Mouse (Mus musculus) left cerebral cortex, postnatal 4 days (tissue): ENCODE data around the gene Gm5431. TPM values are rescaled to one million over a fixed set of nuclear protein-coding genes. Genes with fewer than 3 reads are reported as not detected.
A peak's percentile ranks its signal among the peaks of the same experiment; 100 is the strongest.
"Not testable (repeated sequence)": the region's sequence is repeated elsewhere in the genome, so short reads cannot be mapped to it uniquely, and the experiment has no call there.

Experiments
- DNase-seq: peaks from one replicate; pipeline ENCODE4 v3.0.0-alpha.2; 2022
- intact Hi-C: fragments of 180-260 bp; cut with DNase I; formaldehyde crosslinking; loops from one replicate; pipeline ENCODE4 v1.15.1; 2025
- total RNA-seq, 2 experiments: library from RNA; stranded (reverse); gene quantifications; 2 replicates each; pipeline ENCODE4 v1.2.3; 2021

Gene Gm5431
- total RNA-seq, 2 experiments from 2014 or later, result 0.22 TPM; not detected in 1

DNA sequence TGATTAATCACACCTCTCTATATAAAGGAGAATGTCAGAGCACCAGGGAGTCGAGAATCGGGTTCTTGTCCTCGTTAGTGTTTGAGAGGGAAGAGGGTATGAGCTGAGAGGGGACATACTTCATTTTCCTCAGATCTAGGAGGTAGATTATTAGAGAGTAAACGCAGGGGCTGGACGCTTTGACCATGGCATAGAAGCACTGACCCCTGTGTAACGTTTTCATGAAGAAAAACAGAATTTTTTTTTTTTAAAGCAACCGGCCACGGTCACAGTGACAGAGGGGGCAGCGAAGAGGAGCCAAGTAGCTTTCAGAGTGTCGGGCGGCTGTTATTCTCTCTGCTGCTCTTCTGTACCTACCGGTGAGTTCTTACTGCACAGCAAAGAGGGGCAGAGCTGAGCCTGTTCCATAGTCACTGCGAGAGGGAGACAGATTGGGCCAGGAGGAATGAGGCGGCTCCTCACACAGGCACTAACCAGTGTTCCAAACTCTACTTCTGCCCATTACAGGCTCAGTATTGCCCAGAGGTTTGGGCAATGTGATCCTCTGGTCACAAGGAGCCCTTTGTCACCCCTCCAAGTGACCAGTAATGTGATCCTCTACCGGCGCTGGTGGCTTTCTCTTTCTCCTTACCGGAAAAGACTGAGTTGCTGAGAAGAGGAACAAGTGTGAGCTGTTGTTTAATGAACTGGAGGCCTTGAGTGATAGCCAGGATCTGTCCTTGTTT is 30.0 kb downstream of the Gm5431 start:
- DNase-seq, result peak; percentile 9
- intact Hi-C loops, result loop anchor here (5.0 kb wide), 2 partner anchors 230 to 395 kb away; no protein-coding TSS in a partner anchor

GRCm38 (mm10) chr11:48871201-48871772 is 30.7 kb downstream of the Gm5431 start, which contains the start of gene Irgm1:
Gene Irgm1 (minus strand): TSS chr11:48871683.
- DNase-seq, result peak; percentile 41
- intact Hi-C loops, result loop anchor here (5.0 kb wide), 2 partner anchors 231 to 396 kb away; no protein-coding TSS in a partner anchor

GRCm38 (mm10) chr11:48870781-48871180 is 31.2 kb downstream of the Gm5431 start:
- intact Hi-C loops, result loop anchor here (5.0 kb wide), 2 partner anchors 232 to 397 kb away; no protein-coding TSS in a partner anchor
- DNase-seq, result no peak

DNA sequence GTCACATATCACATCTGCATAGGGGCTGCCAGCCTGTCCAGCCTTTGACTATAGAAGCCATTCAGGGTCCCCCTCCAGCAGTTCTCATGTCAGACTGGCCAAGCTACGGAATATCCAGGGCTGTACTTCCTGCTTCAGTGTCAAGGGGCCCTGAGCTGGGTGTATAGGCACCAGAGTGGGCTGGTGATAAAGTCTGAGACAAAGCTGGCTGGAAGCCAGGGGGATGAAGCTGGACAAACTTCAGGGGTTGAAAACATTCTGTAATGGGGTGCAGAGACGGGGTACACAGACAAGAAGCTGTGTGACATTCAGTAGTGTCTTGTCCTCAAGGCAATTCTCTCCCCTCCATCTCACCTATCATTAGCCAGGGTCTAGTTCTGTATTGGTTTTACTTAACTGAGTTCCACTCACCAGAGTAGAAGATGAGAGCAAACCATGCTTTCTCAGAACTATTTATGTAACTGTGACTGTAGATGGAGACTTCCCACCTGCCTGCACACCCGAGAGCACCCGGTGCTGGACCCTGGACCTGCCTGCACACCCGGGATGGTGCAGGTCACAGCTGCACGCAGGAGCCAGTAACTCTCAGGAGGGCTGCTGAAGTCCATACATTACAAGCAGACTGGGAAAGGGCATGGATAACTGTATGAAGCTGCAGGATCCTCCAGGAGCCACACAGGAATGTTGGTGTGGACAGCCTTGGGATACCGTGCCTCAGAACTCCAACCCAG is 32.5 kb downstream of the Gm5431 start:
- DNase-seq, result no peak
- intact Hi-C loops, result loop anchor here (5.0 kb wide), 2 partner anchors 233 to 398 kb away; no protein-coding TSS in a partner anchor

- DNase-seq, result no peak
- intact Hi-C loops, result no loop called here
Measured at GRCm38 (mm10) chr11:48866481-48866880, 35.5 kb downstream of the Gm5431 start.

DNA sequence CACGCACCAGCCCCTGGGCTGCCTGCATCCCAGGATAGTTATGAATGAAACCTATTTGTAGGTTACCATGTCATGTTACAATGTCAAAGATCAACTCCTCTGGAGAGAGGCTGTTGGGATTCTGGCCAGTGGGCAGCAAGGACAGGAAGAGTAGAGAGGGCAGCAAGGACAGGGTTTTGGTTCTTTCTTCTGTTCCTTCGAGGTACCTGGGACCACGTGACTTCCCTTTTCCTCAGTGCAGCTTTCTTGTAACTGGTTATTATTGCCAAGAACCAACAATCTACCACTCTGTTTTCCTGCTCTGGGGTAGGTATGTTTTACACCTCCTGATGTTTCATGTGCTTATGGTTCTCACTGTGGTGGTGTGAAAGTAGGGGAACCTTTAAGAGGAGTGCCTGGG is 38.2 kb downstream of the Gm5431 start:
- intact Hi-C loops, result no loop called here

GRCm38 (mm10) chr11:48862784-48863319 is 39.2 kb downstream of the Gm5431 start:
- intact Hi-C loops, result no loop called here
- no peak for DNase-seq

More for the DNA sequence above, 38.2 kb downstream of the Gm5431 start:
- no peak for DNase-seq

DNA sequence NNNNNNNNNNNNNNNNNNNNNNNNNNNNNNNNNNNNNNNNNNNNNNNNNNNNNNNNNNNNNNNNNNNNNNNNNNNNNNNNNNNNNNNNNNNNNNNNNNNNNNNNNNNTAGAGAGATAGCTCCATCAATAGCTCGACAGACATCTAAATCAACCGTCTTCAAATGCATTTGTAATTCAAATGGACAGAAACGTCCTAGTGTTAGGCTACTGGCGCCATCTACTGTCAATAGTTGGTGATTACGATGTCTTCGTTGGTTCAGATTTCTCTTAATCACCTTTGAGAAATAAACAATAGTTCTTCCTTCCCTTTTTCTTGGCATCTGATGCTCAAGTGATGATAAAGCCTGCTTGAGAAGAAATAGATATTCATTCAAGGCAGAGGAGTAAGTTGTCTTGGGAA is 43.0 kb downstream of the Gm5431 start:
- intact Hi-C loops, result loop anchor here (2.0 to 5.0 kb wide), 2 partner anchors 37 to 68 kb away; no protein-coding TSS in a partner anchor
- peak; percentile 46 for DNase-seq

DNA sequence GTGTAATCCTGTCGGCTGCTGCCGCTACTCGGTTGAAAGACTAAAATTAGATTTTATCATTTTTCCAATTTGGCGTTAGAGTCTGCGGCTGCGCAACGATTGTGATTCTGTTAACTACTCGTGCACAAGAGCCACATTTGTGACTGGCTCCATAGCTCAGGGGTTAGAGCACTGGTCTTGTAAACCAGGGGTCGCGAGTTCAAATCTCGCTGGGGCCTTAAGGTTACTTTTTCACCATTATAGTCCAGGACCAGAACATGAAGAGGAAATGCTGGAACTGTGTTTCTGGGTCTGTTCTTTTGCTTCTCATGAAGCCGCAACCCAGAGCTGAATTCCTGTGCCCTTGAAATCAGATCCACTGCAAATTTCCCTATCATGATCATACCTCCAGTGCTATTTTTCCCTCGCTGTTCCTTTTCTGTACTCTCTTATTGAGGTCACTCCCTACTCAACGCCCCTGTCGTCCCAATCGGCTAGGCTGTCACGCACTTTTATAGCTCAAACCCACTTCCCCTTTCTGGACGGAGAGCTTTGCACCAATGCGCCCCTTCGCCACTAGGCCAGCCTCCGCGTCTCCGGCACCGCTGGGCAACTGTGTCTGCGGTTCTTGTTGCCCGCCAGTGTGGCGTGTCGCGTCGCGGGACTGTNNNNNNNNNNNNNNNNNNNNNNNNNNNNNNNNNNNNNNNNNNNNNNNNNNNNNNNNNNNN is 48.4 kb downstream of the Gm5431 start:
- intact Hi-C loops, result no loop called here
- DNase-seq, result peak; percentile 82

DNA sequence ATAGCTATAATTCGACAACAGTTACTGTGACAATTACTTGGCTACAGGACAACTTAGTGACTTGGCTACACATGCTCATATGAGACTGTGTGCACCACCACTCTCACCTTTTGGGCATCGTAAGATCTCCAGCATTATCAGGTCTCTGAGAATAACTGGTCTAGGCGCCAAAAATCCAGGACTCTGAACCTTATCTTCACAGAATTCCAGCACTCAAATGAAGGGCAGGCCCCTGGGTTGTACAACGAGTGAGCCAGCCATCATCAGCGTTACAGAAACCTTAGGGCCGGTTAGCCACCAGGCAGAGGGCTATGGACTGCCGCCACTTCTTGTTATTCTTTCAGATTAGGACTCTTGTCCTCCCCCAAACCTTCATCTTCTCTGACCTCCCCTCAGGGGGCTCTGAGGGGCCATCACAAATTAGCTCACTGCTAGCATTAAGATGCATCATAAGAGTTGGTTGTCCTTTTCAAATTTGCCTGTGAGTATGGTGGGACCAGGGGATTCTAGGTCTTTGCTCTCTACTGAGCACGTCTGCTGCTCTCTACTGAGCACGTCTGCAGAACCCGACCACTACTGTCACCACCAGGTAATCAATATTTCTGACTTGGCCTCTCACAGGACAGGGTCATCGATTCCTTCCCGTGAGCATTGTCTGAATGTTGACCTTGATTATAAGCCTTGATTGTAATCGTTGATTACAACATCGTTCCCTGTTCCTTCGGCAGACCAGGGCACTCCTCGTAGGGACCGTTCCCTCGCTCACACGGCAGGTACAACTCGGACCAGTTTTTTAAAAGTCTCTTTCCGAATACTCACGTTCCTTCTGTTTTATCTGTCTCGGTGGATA is 49.2 kb downstream of the Gm5431 start:
- DNase-seq, result no peak
- intact Hi-C loops, result no loop called here

GRCm38 (mm10) chr11:48852190-48852589 is 49.8 kb downstream of the Gm5431 start:
- DNase-seq, result no peak
- intact Hi-C loops, result no loop called here

- no peak for DNase-seq
- intact Hi-C loops, result no loop called here
Measured at GRCm38 (mm10) chr11:48851270-48851995, 50.6 kb downstream of the Gm5431 start.

- no peak for DNase-seq
- intact Hi-C loops, result no loop called here
Measured at GRCm38 (mm10) chr11:48850240-48850639, 51.8 kb downstream of the Gm5431 start.

GRCm38 (mm10) chr11:48846881-48847280 is 55.1 kb downstream of the Gm5431 start:
- intact Hi-C loops, result no loop called here
- DNase-seq, result no peak

DNA sequence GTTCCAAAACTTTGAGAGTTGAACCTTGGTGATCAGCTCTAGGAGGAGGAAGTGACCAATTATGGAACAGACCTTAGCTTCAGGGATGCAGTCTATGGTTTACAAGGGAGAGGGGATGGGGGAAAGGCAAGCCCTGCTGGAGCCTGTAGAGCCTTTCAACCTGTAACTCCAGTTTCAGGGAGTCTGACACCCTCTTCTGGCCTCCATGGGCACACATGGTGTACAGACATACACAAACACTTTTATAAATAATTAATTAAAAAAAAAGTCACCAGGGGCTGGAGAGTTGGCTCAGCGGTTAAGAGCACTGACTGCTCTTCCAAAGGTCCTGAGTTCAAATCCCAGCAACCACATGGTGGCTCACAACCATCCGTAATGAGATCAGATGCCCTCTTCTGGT is 55.7 kb downstream of the Gm5431 start:
- DNase-seq, intact Hi-C loops: not testable (repeated sequence)

DNA sequence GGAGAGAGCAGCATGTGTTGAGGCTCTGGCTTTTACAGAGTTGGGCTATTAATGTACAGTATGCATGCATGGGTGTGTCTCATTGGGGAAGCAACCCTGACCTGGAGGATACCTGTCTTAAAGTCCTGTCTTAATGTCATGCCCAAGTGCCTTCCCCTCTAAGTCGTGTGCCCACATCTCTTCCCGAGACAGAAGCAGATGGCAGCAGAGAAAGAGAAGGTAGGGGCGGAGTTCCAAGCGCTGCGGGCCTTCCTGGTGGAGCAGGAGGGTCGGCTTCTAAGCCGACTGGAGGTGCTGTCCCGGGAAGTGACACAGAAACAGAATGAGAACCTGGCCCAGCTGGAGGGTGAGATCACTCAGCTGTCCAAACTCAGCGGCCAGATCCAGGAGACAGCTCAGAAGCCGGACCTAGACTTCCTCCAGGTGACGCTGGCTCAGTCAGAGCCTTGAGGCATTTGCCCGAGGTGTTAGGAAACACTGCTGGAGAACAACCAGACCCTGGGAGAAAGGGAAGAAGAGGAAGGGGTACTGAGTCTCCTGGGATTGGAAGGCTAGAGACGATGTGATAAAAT is 56.7 kb downstream of the Gm5431 start:
- no peak for DNase-seq
- intact Hi-C loops, result no loop called here

DNA sequence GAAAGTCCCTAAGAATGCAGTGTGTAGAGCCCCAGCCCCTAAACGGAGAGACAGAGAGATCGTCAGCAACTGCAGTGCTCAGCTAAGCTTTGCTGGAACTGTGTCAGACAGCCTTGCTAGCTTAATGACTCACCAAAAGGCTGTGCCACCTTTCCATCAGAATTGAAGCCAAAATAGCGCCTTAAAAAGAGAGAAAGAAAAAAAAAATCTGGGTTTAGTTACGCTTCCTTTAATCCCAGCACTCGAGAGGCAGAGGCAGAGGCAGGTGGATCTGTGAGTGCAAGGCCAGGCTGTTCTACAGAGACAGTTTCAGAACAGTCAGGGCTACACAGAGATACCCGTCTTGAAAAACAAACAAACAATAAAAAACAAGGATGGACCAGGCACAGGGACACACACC is 57.7 kb downstream of the Gm5431 start:
- intact Hi-C loops, result no loop called here
- no peak for DNase-seq

- intact Hi-C loops, result no loop called here
- DNase-seq, result no peak
Measured at GRCm38 (mm10) chr11:48843202-48843601, 58.8 kb downstream of the Gm5431 start.
